Mouse (Mus musculus): ENCODE results near the gene Ccdc60.
"Not testable (repeated sequence)": the region's sequence is repeated elsewhere in the genome, so short reads cannot be mapped to it uniquely, and the experiment has no call there.

DNA sequence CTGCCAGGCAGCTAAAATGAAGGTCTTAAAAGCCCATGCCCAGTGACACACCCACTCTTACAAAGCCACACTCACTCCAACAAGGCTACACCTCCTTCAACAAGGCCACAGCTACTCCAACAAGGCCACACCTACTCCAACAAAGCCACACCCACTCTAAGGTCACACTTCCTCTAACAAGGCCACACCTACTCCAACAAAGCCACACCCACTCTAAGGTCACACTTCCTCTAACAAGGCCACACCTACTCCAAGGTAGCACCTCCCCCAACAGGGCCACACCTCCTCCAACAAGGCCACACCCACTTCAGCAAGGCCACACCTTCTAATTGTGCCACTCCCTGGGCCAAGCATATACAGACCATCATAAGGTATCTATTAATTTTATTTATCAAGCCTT is 16.4 kb upstream of the Ccdc60 start:
- not testable (repeated sequence) for TF ChIP-seq POLR2A (IDR thresholded peaks at IDR 0.05; ENCODE audit: control insufficient read depth, low read depth, low read length); CTCF (IDR thresholded peaks at IDR 0.05; ENCODE audit: control insufficient read depth, insufficient read depth, insufficient replicate concordance, low read depth, low read length)

All from testis, adult 2 months (tissue).